Mouse (Mus musculus) E14TG2a.4 (cell line): Measurements from ENCODE around the gene Nr1h3.

ENCODE experiments used
- H3K27me3 ChIP-seq: 2 replicates; pipeline ENCODE4 v1.6.1; 2014; ENCODE audit warnings: low read length, control low read depth; ENCODE audit not compliant: insufficient read depth
- H3K36me3 ChIP-seq: 2 replicates; pipeline ENCODE4 v1.6.1; 2014; ENCODE audit warnings: low read length, control low read depth; ENCODE audit not compliant: insufficient read depth
- H3K4me1 ChIP-seq: replicated peaks from 2 replicates; pipeline ENCODE4 v1.6.1; 2014; ENCODE audit warnings: low read depth, low read length, control low read depth
- H3K4me3 ChIP-seq: replicated peaks from 2 replicates; pipeline ENCODE4 v1.5.1; 2014; ENCODE audit warnings: mild to moderate bottlenecking, low read length
- H3K9me3 ChIP-seq: 2 replicates; pipeline ENCODE4 v1.6.1; 2014; ENCODE audit warnings: low read length, control low read depth
- CTCF ChIP-seq: conservative IDR thresholded peaks from 2 replicates; pipeline ENCODE4 v1.5.1; 2014; ENCODE audit warnings: low read length
- NANOG ChIP-seq: IDR thresholded peaks from 2 replicates; pipeline ENCODE4 v1.6.1; 2014; ENCODE audit warnings: borderline replicate concordance, low read length, mixed read lengths
- POU5F1 ChIP-seq: IDR thresholded peaks from 2 replicates; pipeline ENCODE4 v1.6.1; 2014; ENCODE audit warnings: low read length, borderline replicate concordance

The Nr1h3 gene

DNA sequence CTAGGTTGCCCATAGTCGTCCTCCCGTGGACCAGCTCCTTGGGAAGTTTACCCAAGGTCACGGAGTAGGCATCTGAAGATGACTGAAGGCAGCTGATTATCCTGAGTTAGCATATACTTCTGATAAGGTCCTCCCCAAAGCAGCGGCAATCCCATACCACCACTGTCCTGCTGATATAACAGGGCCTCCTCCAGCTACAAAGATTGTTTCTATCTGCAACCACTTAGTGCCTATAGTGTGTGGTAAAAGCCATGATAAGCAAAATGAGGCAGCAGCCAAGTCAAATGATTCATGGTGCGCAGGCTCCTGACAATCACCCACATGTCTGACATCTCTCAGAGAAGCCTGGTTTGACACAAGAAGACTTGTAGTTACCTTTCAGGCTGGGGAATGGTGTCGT, 37.6 kb downstream of the Nr1h3 start:
- Histone ChIP-seq H3K9me3 (no peaks in the 10 kb centered on the region), H3K4me3 (no peak overlapping the region), H3K27me3 (no peaks in the 10 kb centered on the region), H3K36me3 (peaks cover 18% of the 10 kb centered on the region), H3K4me1 (peaks cover 6% of the 10 kb centered on the region)
- TF ChIP-seq POU5F1 = no peak

DNA sequence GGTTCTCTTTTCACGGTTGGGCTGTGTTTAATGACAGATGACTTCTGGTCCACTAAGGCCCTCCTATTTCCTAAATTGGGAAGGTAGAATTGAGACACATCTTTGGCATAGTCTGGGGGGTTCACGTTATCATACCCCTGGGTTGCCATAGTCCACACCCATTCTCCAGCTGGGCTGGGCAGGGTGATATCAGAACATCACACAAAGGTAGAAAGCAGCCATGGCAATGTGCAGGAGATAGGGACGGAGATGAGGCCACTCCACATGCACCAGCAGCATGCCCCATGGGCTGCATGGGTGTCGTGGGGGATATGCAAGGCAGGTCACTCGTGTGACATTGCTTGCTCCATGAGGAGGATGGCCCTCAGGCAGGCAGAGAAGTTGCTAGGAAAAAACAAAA, 39.1 kb downstream of the Nr1h3 start:
- no peak for TF ChIP-seq CTCF
- TF ChIP-seq NANOG = no peak
- TF ChIP-seq POU5F1 = no peak
- peaks cover 18% of the 10 kb centered on the region for H3K36me3 ChIP-seq
- no peaks in the 10 kb centered on the region for H3K9me3 ChIP-seq
- no peaks in the 10 kb centered on the region for H3K27me3 ChIP-seq
- H3K4me3 ChIP-seq = no peak overlapping the region
- H3K4me1 ChIP-seq = peaks cover 12% of the 10 kb centered on the region

DNA sequence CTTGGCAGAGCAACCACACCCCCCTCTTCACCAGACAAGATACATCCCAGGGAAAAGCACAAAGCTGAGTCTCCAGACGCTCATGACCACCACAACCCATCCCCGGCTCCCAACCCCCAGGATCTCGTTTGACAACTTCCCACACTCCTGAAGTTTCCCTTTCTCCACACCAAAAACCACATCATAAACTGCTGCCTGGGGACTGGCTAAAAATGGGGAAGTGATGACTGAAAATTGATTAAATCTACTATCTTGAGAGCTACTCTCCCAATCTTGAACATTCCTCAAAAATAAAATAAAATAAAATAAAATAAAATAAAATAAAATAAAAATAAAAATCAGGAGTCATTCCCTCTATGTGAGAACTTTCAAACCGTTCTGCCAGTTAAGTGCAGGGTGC, 39.7 kb downstream of the Nr1h3 start:
- H3K36me3 ChIP-seq = peaks cover 18% of the 10 kb centered on the region

DNA sequence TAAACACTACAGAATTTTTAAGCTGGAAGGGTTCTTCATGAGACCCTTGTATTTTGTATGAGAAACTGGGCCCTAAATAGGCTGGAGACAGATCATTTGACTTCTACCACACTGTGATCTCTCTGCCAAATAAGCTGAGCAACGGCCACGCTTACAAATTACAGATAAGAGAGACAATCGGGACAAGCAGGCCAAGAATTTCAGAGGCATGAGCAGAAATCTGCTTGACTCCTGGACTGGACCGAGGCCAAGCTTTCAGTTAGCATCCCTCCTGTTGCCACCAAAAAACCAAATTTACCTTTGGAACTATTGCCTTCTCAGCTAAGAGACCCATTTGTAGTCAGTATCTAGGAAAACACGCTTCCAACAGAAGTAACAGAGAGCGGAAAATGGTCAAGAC, 42.0 kb downstream of the Nr1h3 start:
- Histone ChIP-seq H3K27me3 (no peaks in the 10 kb centered on the region), H3K36me3 (peaks cover 10% of the 10 kb centered on the region; the same call in 1 of the 2 replicates), H3K4me3 (no peak overlapping the region), H3K4me1 (peaks cover 12% of the 10 kb centered on the region), H3K9me3 (no peaks in the 10 kb centered on the region)
- no peak for TF ChIP-seq NANOG
- no peak for TF ChIP-seq CTCF
- TF ChIP-seq POU5F1 = no peak

More for the DNA sequence above, 39.7 kb downstream of the Nr1h3 start:
- TF ChIP-seq POU5F1 (no peak), NANOG (no peak), CTCF (no peak)
- no peak overlapping the region for H3K4me3 ChIP-seq
- peaks cover 12% of the 10 kb centered on the region for H3K4me1 ChIP-seq
- no peaks in the 10 kb centered on the region for H3K27me3 ChIP-seq
- H3K9me3 ChIP-seq = no peaks in the 10 kb centered on the region

DNA sequence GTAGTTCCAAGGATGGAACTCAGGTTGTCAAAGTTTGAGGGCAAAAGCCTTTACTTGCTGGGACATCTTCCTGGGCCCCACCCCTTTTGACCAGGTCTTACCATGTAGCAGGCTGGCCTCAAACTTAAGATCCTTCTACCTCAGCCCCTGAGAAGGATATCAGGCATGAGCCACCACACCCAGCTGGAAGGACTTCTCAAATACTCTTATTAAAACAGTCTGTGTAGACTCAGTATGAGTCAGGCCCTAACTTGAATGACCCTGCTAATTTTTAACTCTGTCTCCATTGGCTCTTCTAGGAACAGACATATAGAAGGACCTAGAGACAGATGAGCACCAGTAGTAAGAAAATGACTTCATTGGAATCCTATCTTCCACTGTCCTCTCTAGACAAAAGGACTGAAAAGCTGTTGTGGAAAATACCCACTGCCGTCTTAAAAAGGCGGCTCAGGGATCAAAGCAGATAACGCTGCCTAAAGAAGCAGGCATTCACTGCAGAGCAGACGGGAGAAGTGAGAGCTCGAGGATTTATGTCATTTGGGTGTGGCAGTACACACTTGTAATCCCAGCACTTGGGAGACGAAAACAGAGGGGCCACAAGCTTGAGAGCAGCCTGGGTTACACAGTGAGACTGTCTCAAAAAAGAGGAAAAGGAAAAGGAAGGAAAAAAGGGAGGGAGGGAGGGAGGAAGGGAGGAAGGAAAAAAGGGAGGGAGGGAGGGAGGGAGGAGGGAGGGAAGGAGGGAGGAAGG, 45.5 kb downstream of the Nr1h3 start:
- Histone ChIP-seq H3K4me3 (no peak overlapping the region), H3K36me3 (peaks cover 3% of the 10 kb centered on the region; the same call in 1 of the 2 replicates), H3K4me1 (peaks cover 12% of the 10 kb centered on the region), H3K27me3 (no peaks in the 10 kb centered on the region), H3K9me3 (no peaks in the 10 kb centered on the region)
- no peak for TF ChIP-seq POU5F1
- TF ChIP-seq CTCF = no peak
- TF ChIP-seq NANOG = no peak

DNA sequence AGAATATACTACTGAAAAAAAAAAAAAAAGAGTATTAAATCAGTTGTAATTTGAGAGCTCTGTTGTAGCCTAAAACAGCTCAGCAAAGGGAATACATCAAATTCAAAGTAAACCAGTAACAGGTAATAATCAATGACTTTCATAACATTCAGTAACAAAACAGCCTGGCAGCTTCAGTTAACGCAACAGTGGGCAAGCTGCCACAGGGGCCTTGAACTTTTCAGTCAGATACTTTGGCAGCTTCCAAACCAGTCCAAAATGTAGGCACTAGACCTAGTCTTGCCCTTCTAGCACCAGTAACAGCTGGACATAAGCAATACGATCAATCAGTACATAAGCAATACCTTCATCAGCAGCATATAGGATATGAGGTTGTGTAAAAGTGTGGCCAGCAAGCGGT, 48.5 kb downstream of the Nr1h3 start:
- Histone ChIP-seq H3K36me3 (no peaks in the 10 kb centered on the region; the same call in 1 of the 2 replicates), H3K4me3 (no peak overlapping the region), H3K27me3 (no peaks in the 10 kb centered on the region), H3K9me3 (no peaks in the 10 kb centered on the region), H3K4me1 (no peaks in the 10 kb centered on the region; the same call in 1 of the 2 replicates)
- no peak for TF ChIP-seq CTCF
- no peak for TF ChIP-seq POU5F1
- TF ChIP-seq NANOG = no peak

DNA sequence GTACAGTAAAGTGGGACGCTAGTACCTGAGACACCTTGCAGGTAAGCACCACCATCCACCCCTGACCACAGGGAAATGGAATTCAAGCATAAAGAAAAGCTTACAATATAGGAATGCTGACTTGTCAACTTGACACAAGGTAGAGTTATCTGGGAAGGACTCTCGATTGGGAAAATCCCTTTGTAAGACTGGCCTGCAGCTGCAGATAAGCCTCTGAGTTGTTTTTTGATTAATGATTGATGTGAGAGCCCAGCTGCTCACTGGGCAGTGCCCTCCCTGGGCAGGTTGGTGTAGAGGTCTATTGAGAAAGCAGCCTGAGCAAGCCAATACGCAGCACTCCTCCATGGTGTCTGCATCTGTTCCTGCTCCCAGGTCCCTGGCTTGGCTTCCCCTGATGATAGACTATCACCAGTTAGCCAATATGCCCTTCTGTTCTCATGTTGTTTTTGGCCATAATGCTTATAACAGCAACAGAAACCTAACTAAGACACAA, 49.7 kb downstream of the Nr1h3 start:
- no peaks in the 10 kb centered on the region for H3K36me3 ChIP-seq
- H3K9me3 ChIP-seq = no peaks in the 10 kb centered on the region
- H3K4me3 ChIP-seq = no peak overlapping the region
- TF ChIP-seq CTCF = no peak
- no peak for TF ChIP-seq POU5F1
- no peak for TF ChIP-seq NANOG
- no peaks in the 10 kb centered on the region; the same call in 1 of the 2 replicates for H3K4me1 ChIP-seq
- no peaks in the 10 kb centered on the region for H3K27me3 ChIP-seq

DNA sequence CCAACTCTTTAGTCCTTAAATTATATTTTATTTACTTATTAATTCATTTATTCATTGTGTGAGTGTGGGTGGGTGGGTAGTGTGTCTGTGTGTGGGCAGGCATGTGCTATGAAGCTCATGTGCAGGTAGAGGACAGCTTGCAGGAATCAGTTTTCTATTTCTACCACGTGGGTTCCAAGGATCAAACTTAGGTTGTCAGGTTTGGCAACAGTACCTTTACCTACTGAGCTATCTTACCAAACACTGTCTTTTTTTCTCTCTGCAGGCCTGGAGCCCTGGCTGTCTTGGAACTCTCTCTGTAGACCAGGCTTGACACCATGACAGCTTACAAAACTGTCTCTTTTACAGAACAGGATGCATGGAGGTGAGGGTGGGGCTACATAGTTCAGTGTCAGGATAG, 51.3 kb downstream of the Nr1h3 start:
- no peaks in the 10 kb centered on the region; the same call in 1 of the 2 replicates for H3K4me1 ChIP-seq
- H3K9me3 ChIP-seq = no peaks in the 10 kb centered on the region
- H3K36me3 ChIP-seq = no peaks in the 10 kb centered on the region
- no peaks in the 10 kb centered on the region for H3K27me3 ChIP-seq
- no peak overlapping the region for H3K4me3 ChIP-seq
- TF ChIP-seq NANOG (no peak), POU5F1 (no peak)

DNA sequence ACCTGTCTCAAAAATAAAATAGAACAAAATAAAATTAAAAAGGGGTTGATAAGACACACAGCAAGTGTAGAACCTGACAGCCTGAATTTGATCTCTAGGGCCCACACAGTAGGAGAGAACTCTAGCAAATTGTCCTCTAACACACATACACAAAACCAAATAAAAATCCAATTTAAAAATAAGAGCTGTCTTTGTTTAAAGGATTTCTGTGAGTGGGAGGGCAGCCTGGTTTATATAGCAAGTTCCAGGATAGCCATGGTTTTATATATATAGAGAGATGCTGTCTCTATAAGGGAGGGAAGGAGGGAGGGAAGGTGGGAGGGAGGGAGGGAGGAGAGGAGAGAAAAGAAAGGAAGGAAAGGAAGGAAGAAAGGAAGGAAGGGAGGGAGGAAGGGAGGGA, 54.5 kb downstream of the Nr1h3 start:
- TF ChIP-seq NANOG (no peak), POU5F1 (no peak), CTCF (no peak)
- H3K9me3 ChIP-seq = no peaks in the 10 kb centered on the region
- H3K36me3 ChIP-seq = no peaks in the 10 kb centered on the region
- no peaks in the 10 kb centered on the region for H3K27me3 ChIP-seq
- no peak overlapping the region for H3K4me3 ChIP-seq
- no peaks in the 10 kb centered on the region; the same call in 1 of the 2 replicates for H3K4me1 ChIP-seq
